Mouse (Mus musculus): Measurements from ENCODE around the gene Bag6. TPM values are rescaled to one million over a fixed set of nuclear protein-coding genes. Genes with fewer than 3 reads are reported as not detected.

The Bag6 gene
- polyA plus RNA-seq, 1 experiment from 2014 or later, result 117 TPM

- Histone ChIP-seq H3K4me1 (replicated peaks; ENCODE audit: control insufficient read depth, insufficient read depth, low read length) (peaks cover 3% of the 10 kb centered on the region; the same call in 1 of the 2 replicates), H3K9me3 (ENCODE audit: control insufficient read depth, low read length) (no peaks in the 10 kb centered on the region), H3K9ac (ENCODE audit: low read depth, low read length) (no peak within 1 kb of the TSS), H3K36me3 (ENCODE audit: control insufficient read depth, insufficient read depth, low read length) (no peaks in the 10 kb centered on the region), H3K4me3 (ENCODE audit: low read depth, low read length) (no peak within 1 kb of the TSS), H3K27ac (ENCODE audit: low read depth, low read length) (no peak within 1 kb of the TSS), H3K4me2 (replicated peaks; ENCODE audit: low read depth, low read length) (no peak within 1 kb of the TSS), H3K27me3 (ENCODE audit: control insufficient read depth, insufficient read depth, low read length) (no peaks in the 10 kb centered on the region)
- no peak for DNase-seq (ENCODE audit: low spot score)
- WGBS, result 79% methylated on average over 15 of the region's 15 CpGs
- no peak for ATAC-seq (ENCODE audit: low FRiP score)
Observed at GRCm38 (mm10) chr17:35131500-35132173, 3.3 kb upstream of the Bag6 start, which contains the start of gene Apom. Gene Apom (minus strand): TSS chr17:35132050.

DNA sequence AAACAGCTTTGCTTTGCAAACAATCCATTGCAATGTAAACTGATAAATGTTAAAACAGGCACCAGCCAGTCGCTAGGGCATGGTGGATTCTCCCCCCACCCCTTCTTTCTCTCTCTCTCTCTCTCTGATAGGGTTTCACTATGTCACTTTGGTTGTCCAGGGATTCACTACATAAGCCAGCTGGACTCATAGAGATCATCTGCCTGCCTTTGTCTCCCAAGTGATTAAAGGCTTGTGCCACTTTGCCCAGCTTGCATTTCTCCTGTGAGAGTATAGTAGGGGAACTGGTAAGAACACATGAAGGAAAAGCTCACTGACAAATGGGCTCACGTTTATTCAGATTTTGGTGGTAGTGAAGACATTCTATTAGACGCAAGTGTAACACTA, 2.8 kb upstream of the Bag6 start:
- ATAC-seq (ENCODE audit: low FRiP score), result no peak
- H3K9ac ChIP-seq (ENCODE audit: low read depth, low read length), result no peak overlapping the region
- no peaks in the 10 kb centered on the region for H3K9me3 ChIP-seq (ENCODE audit: control insufficient read depth, low read length)
- H3K4me1 ChIP-seq (replicated peaks; ENCODE audit: control insufficient read depth, insufficient read depth, low read length), result peaks cover 4% of the 10 kb centered on the region; the same call in 1 of the 2 replicates
- H3K27ac ChIP-seq (ENCODE audit: low read depth, low read length), result no peak overlapping the region
- no peaks in the 10 kb centered on the region for H3K27me3 ChIP-seq (ENCODE audit: control insufficient read depth, insufficient read depth, low read length)
- 76% methylated on average over 3 of the region's 3 CpGs for WGBS
- no peak for DNase-seq (ENCODE audit: low spot score)
- no peak overlapping the region for H3K4me3 ChIP-seq (ENCODE audit: low read depth, low read length)
- H3K36me3 ChIP-seq (ENCODE audit: control insufficient read depth, insufficient read depth, low read length), result no peaks in the 10 kb centered on the region
- no peak overlapping the region for H3K4me2 ChIP-seq (replicated peaks; ENCODE audit: low read depth, low read length)

DNA sequence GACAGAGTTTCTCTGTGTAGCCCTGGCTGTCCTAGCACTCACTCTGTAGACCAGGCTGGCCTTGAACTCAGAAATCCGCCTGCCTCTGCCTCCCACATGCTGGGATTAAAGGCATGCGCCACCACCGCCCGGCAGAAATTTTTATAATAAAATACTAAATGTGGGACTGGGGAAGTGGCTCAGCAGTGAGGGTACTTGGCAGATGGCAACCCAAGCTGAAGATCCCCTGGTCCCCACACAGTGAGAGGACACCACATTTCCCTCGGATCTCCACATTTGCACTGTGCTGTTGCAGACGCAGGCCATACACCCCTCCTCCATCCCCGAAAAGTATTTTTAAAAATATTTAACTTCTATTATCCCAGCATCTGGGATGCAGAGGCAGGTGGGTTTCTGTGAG, 1.5 kb upstream of the Bag6 start:
- no peak overlapping the region for H3K4me3 ChIP-seq (ENCODE audit: low read depth, low read length)
- 94% methylated on average over 7 of the region's 7 CpGs for WGBS
- ATAC-seq (ENCODE audit: low FRiP score), result no peak

GRCm38 (mm10) chr17:35135591-35136320, 778 bp downstream of the Bag6 start:
- Histone ChIP-seq H3K9me3 (ENCODE audit: control insufficient read depth, low read length) (no peaks in the 10 kb centered on the region), H3K4me1 (replicated peaks; ENCODE audit: control insufficient read depth, insufficient read depth, low read length) (peaks cover 4% of the 10 kb centered on the region; the same call in 1 of the 2 replicates), H3K4me3 (ENCODE audit: low read depth, low read length) (peak overlapping the region; percentile 69), H3K9ac (ENCODE audit: low read depth, low read length) (peak overlapping the region; percentile 84), H3K4me2 (replicated peaks; ENCODE audit: low read depth, low read length) (peak overlapping the region; percentile 78), H3K36me3 (ENCODE audit: control insufficient read depth, insufficient read depth, low read length) (peaks cover 11% of the 10 kb centered on the region), H3K27ac (ENCODE audit: low read depth, low read length) (peak overlapping the region; percentile 90), H3K27me3 (ENCODE audit: control insufficient read depth, insufficient read depth, low read length) (no peaks in the 10 kb centered on the region)
- DNase-seq (ENCODE audit: low spot score) (no peak), ATAC-seq (ENCODE audit: low FRiP score) (peak; percentile 81)
- under 1% methylated on average over 43 of the region's 43 CpGs for WGBS

More for the DNA sequence above, 1.5 kb upstream of the Bag6 start:
- DNase-seq (ENCODE audit: low spot score), result no peak
- H3K36me3 ChIP-seq (ENCODE audit: control insufficient read depth, insufficient read depth, low read length), result peaks cover 1% of the 10 kb centered on the region; the same call in 1 of the 2 replicates
- no peaks in the 10 kb centered on the region for H3K27me3 ChIP-seq (ENCODE audit: control insufficient read depth, insufficient read depth, low read length)
- H3K9me3 ChIP-seq (ENCODE audit: control insufficient read depth, low read length), result no peaks in the 10 kb centered on the region
- H3K4me2 ChIP-seq (replicated peaks; ENCODE audit: low read depth, low read length), result no peak overlapping the region
- peaks cover 4% of the 10 kb centered on the region; the same call in 1 of the 2 replicates for H3K4me1 ChIP-seq (replicated peaks; ENCODE audit: control insufficient read depth, insufficient read depth, low read length)
- H3K9ac ChIP-seq (ENCODE audit: low read depth, low read length), result no peak overlapping the region
- H3K27ac ChIP-seq (ENCODE audit: low read depth, low read length), result no peak overlapping the region

GRCm38 (mm10) chr17:35139269-35139668, 4.3 kb downstream of the Bag6 start:
- 93% methylated on average over 3 of the region's 3 CpGs for WGBS
- peaks cover 36% of the 10 kb centered on the region for H3K36me3 ChIP-seq (ENCODE audit: control insufficient read depth, insufficient read depth, low read length)
- no peak overlapping the region for H3K9ac ChIP-seq (ENCODE audit: low read depth, low read length)
- H3K4me1 ChIP-seq (replicated peaks; ENCODE audit: control insufficient read depth, insufficient read depth, low read length), result peaks cover 4% of the 10 kb centered on the region; the same call in 1 of the 2 replicates
- H3K27me3 ChIP-seq (ENCODE audit: control insufficient read depth, insufficient read depth, low read length), result no peaks in the 10 kb centered on the region
- no peaks in the 10 kb centered on the region for H3K9me3 ChIP-seq (ENCODE audit: control insufficient read depth, low read length)
- H3K4me3 ChIP-seq (ENCODE audit: low read depth, low read length), result no peak overlapping the region
- no peak overlapping the region for H3K4me2 ChIP-seq (replicated peaks; ENCODE audit: low read depth, low read length)
- H3K27ac ChIP-seq (ENCODE audit: low read depth, low read length), result no peak overlapping the region
- ATAC-seq (ENCODE audit: low FRiP score) (no peak), DNase-seq (ENCODE audit: low spot score) (no peak)

GRCm38 (mm10) chr17:35140490-35140996, 5.6 kb downstream of the Bag6 start:
- no peak overlapping the region for H3K27ac ChIP-seq (ENCODE audit: low read depth, low read length)
- DNase-seq (ENCODE audit: low spot score) (no peak), ATAC-seq (ENCODE audit: low FRiP score) (no peak)
- H3K36me3 ChIP-seq (ENCODE audit: control insufficient read depth, insufficient read depth, low read length), result peaks cover 39% of the 10 kb centered on the region
- H3K9ac ChIP-seq (ENCODE audit: low read depth, low read length), result no peak overlapping the region
- H3K9me3 ChIP-seq (ENCODE audit: control insufficient read depth, low read length), result no peaks in the 10 kb centered on the region
- H3K4me3 ChIP-seq (ENCODE audit: low read depth, low read length), result no peak overlapping the region
- 77% methylated on average over 16 of the region's 16 CpGs for WGBS
- peaks cover 4% of the 10 kb centered on the region; the same call in 1 of the 2 replicates for H3K4me1 ChIP-seq (replicated peaks; ENCODE audit: control insufficient read depth, insufficient read depth, low read length)
- H3K4me2 ChIP-seq (replicated peaks; ENCODE audit: low read depth, low read length), result no peak overlapping the region
- H3K27me3 ChIP-seq (ENCODE audit: control insufficient read depth, insufficient read depth, low read length), result no peaks in the 10 kb centered on the region

DNA sequence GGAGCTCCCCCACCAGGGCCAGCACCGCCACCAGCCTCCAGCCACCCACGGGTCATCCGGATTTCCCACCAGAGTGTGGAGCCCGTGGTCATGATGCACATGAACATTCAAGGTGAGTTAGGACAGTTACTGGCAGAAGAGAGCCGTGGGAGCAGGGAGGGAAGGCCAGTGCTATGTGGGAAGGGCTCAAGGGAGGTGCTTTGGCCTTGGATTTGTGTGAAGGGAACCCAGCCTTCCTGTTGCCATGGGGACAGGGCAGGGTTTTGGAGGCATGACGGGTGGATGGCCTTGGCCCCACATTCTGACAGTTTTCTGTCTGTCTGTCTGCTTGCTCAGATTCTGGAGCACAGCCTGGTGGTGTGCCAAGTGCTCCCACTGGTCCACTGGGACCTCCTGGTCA, 7.0 kb downstream of the Bag6 start:
- peak overlapping the region; percentile 4; the same call in 1 of the 2 replicates for H3K4me3 ChIP-seq (ENCODE audit: low read depth, low read length)
- no peak overlapping the region for H3K4me2 ChIP-seq (replicated peaks; ENCODE audit: low read depth, low read length)
- H3K27ac ChIP-seq (ENCODE audit: low read depth, low read length), result no peak overlapping the region
- no peaks in the 10 kb centered on the region for H3K9me3 ChIP-seq (ENCODE audit: control insufficient read depth, low read length)
- H3K36me3 ChIP-seq (ENCODE audit: control insufficient read depth, insufficient read depth, low read length), result peaks cover 41% of the 10 kb centered on the region
- H3K9ac ChIP-seq (ENCODE audit: low read depth, low read length), result no peak overlapping the region
- DNase-seq (ENCODE audit: low spot score) (no peak), ATAC-seq (ENCODE audit: low FRiP score) (no peak)
- no peaks in the 10 kb centered on the region for H3K4me1 ChIP-seq (replicated peaks; ENCODE audit: control insufficient read depth, insufficient read depth, low read length)
- no peaks in the 10 kb centered on the region for H3K27me3 ChIP-seq (ENCODE audit: control insufficient read depth, insufficient read depth, low read length)
- WGBS, result 92% methylated on average over 6 of the region's 6 CpGs

DNA sequence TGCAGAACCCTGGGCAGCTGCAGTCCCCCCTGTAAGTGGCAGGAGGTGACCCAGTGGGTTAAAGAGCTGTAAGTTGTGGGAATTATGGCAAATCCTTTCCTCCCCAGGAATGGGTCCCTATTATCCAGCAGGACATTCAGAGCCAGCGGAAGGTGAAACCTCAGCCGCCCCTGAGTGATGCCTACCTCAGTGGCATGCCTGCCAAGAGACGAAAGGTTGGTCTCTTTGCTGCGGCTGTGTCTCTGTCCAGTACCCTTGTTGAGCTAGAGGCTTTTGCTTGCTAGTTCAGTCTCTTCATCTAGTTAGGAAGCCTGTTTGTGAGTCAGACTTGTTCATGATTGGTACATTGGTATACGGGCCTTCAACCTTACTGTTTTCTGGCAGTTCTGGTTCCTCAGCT, 11.2 kb downstream of the Bag6 start:
- Histone ChIP-seq H3K4me2 (replicated peaks; ENCODE audit: low read depth, low read length) (no peak overlapping the region), H3K36me3 (ENCODE audit: control insufficient read depth, insufficient read depth, low read length) (peaks cover 48% of the 10 kb centered on the region), H3K9ac (ENCODE audit: low read depth, low read length) (no peak overlapping the region), H3K27me3 (ENCODE audit: control insufficient read depth, insufficient read depth, low read length) (no peaks in the 10 kb centered on the region), H3K4me1 (replicated peaks; ENCODE audit: control insufficient read depth, insufficient read depth, low read length) (no peaks in the 10 kb centered on the region), H3K4me3 (ENCODE audit: low read depth, low read length) (no peak overlapping the region), H3K9me3 (ENCODE audit: control insufficient read depth, low read length) (no peaks in the 10 kb centered on the region), H3K27ac (ENCODE audit: low read depth, low read length) (no peak overlapping the region)
- ATAC-seq (ENCODE audit: low FRiP score) (no peak), DNase-seq (ENCODE audit: low spot score) (no peak)
- WGBS, result 96% methylated on average over 5 of the region's 5 CpGs
